Mouse (Mus musculus): ENCODE data around the gene Rcn2. TPM values are rescaled to one million over a fixed set of nuclear protein-coding genes. Genes with fewer than 3 reads are reported as not detected.
"Not testable (repeated sequence)": the region's sequence is repeated elsewhere in the genome, so short reads cannot be mapped to it uniquely, and the experiment has no call there.

The Rcn2 gene
- 102 and 123 TPM in 2 replicates for total RNA-seq (2014; rRNA removed)
- polyA plus RNA-seq (2015; fragmentation: Nextera tagmentation; extraction: Ambion mirVana) = 305 and 318 TPM in 2 replicates

DNA sequence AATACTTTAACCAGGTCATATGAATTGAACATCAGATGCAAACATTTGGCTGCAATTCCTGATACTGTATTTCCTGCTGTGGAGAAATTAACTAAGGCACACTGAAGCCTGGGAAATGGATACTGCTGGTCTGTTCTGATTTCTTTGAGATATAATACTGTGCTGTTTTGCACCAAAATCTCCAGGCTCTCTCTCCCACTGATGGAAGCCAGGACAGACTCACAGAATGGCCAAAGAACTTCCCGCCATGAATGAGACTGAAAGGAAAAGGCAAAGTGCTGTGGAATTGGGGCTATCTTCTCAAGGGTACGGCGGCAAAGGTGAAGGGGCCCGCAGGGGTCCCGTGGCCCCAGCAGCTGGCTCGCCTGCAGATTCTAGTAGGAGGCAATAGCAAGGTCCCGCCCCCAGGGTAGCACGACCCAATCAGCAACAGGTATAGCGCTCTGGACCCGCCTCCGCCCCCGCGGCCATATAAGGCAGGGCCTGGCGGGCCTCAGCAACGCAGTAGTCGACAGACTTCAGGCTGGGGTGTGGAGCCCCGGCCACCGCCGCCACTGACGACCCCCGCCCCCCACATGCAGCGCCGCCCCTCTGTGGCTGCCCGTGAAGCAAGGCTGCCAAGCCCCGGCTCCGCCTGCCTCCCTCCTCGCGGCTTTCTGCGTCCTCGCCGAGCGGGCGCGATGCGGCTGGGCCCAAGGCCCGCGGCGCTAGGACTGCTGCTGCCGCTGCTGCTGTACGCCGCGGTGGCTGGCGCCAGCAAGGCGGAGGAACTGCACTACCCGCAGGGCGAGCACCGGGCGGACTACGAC, at the start of gene Rcn2:
Gene Rcn2 (plus strand): TSS at position 474 of the 809 bp plus-strand sequence.
- ATAC-seq (peak; percentile 100), DNase-seq (ENCODE audit: low spot score) (peak; percentile 96)
- Histone ChIP-seq H3K36me3 (ENCODE audit: insufficient read depth, low read length) (peaks cover 8% of the 10 kb centered on the region; the same call in 1 of the 2 replicates), H3K4me2 (ENCODE audit: low read depth, low read length) (peak within 1 kb of the TSS; percentile 76), H3K27me3 (ENCODE audit: insufficient read depth, low read length) (no peaks in the 10 kb centered on the region), H3K27ac (peak within 1 kb of the TSS; percentile 98), H3K4me1 (ENCODE audit: insufficient read depth, low read length) (peaks cover 12% of the 10 kb centered on the region), H3K9ac (replicated peaks; ENCODE audit: low read length) (peak within 1 kb of the TSS; percentile 97), H3K4me3 (ENCODE audit: low read length) (peak within 1 kb of the TSS; percentile 75), H3K9me3 (ENCODE audit: low read length) (no peaks in the 10 kb centered on the region)
- 2% methylated on average over 49 of the region's 49 CpGs for WGBS
- 0 out of 2 replicates have a peak, but pooled peaks have one; percentile 5 for TF ChIP-seq CTCF (IDR thresholded peaks at IDR 0.05; ENCODE audit: low read depth)

- ATAC-seq; DNase-seq (ENCODE audit: low spot score); H3K27ac ChIP-seq; H3K4me1 ChIP-seq (ENCODE audit: insufficient read depth, low read length); H3K4me2 ChIP-seq (ENCODE audit: low read depth, low read length); H3K9ac ChIP-seq (replicated peaks; ENCODE audit: low read length); H3K4me3 ChIP-seq (ENCODE audit: low read length); H3K9me3 ChIP-seq (ENCODE audit: low read length); H3K27me3 ChIP-seq (ENCODE audit: insufficient read depth, low read length); H3K36me3 ChIP-seq (ENCODE audit: insufficient read depth, low read length): not testable (repeated sequence)
- no CpG with 5 or more reads among the region's 2 CpGs for whole genome bisulfite sequencing
Observed at GRCm38 (mm10) chr9:56004679-56005078, 37.0 kb upstream of the Rcn2 start.

DNA sequence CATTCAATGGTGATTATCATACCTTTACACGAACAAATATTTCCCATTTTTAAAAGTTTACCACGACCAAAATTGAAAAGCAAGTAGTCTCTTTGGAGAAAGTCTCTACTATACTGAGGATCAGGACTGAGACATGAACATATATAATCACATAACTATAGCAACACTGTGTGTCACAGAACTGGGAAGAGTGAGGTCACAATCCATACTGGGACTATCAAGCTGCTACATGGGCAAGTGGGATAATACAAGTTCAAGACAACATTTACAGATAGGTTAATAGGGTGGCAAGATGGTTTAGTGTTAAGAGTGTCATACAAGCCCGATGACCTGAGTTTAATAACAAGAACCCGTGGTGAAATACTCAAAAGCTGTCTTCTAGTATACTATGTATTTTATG, 31.2 kb upstream of the Rcn2 start, which contains the start of gene 4930563M21Rik:
Gene 4930563M21Rik (minus strand): TSS at position 101 of the 400 bp plus-strand sequence.
- H3K27me3 ChIP-seq (ENCODE audit: insufficient read depth, low read length) = no peaks in the 10 kb centered on the region
- no peaks in the 10 kb centered on the region for H3K9me3 ChIP-seq (ENCODE audit: low read length)
- H3K4me2 ChIP-seq (ENCODE audit: low read depth, low read length) = no peak within 1 kb of the TSS
- 81% methylated on average over 4 of the region's 4 CpGs for WGBS
- no peak for TF ChIP-seq CTCF (IDR thresholded peaks at IDR 0.05; ENCODE audit: low read depth)
- no peaks in the 10 kb centered on the region for H3K4me1 ChIP-seq (ENCODE audit: insufficient read depth, low read length)
- ATAC-seq = no peak
- no peaks in the 10 kb centered on the region for H3K36me3 ChIP-seq (ENCODE audit: insufficient read depth, low read length)
- H3K4me3 ChIP-seq (ENCODE audit: low read length) = no peak within 1 kb of the TSS
- H3K9ac ChIP-seq (replicated peaks; ENCODE audit: low read length) = no peak within 1 kb of the TSS
- H3K27ac ChIP-seq = no peak within 1 kb of the TSS
- no peak for DNase-seq (ENCODE audit: low spot score)

DNA sequence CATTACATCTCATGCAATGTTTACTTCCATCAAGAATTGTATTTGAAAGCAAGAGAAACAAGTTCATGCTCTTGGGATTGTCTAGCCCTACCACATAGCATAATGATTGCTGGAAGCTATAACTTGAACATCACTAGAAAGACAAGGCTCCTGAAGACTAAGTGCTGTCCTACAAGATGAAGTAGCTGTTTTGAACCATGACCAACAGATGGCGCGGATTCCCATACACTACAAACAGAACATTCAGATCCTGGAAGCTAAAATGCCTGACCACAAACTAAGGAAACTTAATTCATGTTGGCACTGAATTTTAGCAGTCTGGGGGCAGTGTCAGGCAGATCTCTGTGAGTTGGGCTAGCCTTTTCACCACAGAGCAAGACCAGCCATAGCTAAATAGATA, 16.9 kb upstream of the Rcn2 start:
- ATAC-seq (no peak), DNase-seq (ENCODE audit: low spot score) (peak; percentile 4)
- H3K27ac ChIP-seq = no peak overlapping the region
- H3K9me3 ChIP-seq (ENCODE audit: low read length) = no peaks in the 10 kb centered on the region
- no peaks in the 10 kb centered on the region for H3K36me3 ChIP-seq (ENCODE audit: insufficient read depth, low read length)
- no peaks in the 10 kb centered on the region for H3K4me1 ChIP-seq (ENCODE audit: insufficient read depth, low read length)
- TF ChIP-seq CTCF (IDR thresholded peaks at IDR 0.05; ENCODE audit: low read depth) = peak; percentile 20; the same call in 1 of the 2 replicates
- no peak overlapping the region for H3K4me3 ChIP-seq (ENCODE audit: low read length)
- H3K9ac ChIP-seq (replicated peaks; ENCODE audit: low read length) = no peak overlapping the region
- H3K4me2 ChIP-seq (ENCODE audit: low read depth, low read length) = no peak overlapping the region
- no peaks in the 10 kb centered on the region for H3K27me3 ChIP-seq (ENCODE audit: insufficient read depth, low read length)
- WGBS = 59% methylated on average over 2 of the region's 2 CpGs

DNA sequence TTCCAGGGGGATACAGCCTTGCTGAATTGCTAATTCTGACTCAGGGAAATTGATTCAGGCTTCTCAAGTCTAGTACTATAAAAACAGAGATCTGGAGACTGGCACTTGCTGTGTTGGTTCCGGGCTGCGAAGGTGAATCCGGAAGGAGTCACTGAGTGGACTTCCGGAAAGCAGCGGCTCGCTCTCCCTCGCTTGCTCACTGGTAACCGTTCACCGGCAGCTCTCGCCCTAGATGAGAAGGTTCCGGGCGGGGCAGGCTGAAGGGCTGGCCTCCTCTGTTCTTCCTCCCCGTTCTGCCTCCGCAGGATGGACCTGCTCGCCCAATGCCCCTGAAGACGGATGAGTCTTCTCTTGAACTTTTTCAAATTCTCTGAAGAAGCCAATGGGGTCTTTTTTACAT, 14.4 kb upstream of the Rcn2 start:
- H3K4me2 ChIP-seq (ENCODE audit: low read depth, low read length) = no peak overlapping the region
- H3K9me3 ChIP-seq (ENCODE audit: low read length) = no peaks in the 10 kb centered on the region
- no peak overlapping the region for H3K27ac ChIP-seq
- no peak for TF ChIP-seq CTCF (IDR thresholded peaks at IDR 0.05; ENCODE audit: low read depth)
- WGBS = 88% methylated on average over 16 of the region's 16 CpGs
- H3K4me1 ChIP-seq (ENCODE audit: insufficient read depth, low read length) = no peaks in the 10 kb centered on the region
- no peak overlapping the region for H3K4me3 ChIP-seq (ENCODE audit: low read length)
- no peaks in the 10 kb centered on the region for H3K27me3 ChIP-seq (ENCODE audit: insufficient read depth, low read length)
- H3K36me3 ChIP-seq (ENCODE audit: insufficient read depth, low read length) = no peaks in the 10 kb centered on the region
- no peak overlapping the region for H3K9ac ChIP-seq (replicated peaks; ENCODE audit: low read length)
- DNase-seq (ENCODE audit: low spot score) (no peak), ATAC-seq (no peak)

DNA sequence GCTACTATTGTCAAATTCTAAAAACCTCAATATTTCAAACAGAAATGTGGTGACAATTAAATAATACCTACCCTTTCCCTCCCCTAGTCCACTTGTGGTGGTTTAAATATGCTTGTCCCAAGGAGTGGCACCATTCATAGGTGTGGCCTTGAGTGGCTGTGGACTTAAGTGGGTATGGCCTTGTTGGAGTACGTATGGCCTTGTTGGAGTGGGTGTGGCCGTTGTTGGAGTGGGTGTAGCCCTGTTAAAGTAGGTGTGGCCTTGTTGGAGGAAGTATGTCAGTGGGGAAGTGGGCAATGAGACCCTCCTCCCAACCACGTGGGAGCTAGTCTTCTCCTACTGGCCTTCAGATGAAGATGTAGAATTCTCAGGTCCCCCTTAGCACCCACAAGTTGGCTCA, 9.4 kb upstream of the Rcn2 start:
- no peak for DNase-seq (ENCODE audit: low spot score)
- 69% methylated on average over 3 of the region's 3 CpGs for WGBS
- Histone ChIP-seq H3K4me1 (ENCODE audit: insufficient read depth, low read length) (no peaks in the 10 kb centered on the region), H3K27me3 (ENCODE audit: insufficient read depth, low read length) (no peaks in the 10 kb centered on the region), H3K9ac (replicated peaks; ENCODE audit: low read length) (no peak overlapping the region), H3K4me2 (ENCODE audit: low read depth, low read length) (no peak overlapping the region), H3K4me3 (ENCODE audit: low read length) (no peak overlapping the region), H3K27ac (no peak overlapping the region), H3K9me3 (ENCODE audit: low read length) (no peaks in the 10 kb centered on the region), H3K36me3 (ENCODE audit: insufficient read depth, low read length) (no peaks in the 10 kb centered on the region)
- TF ChIP-seq CTCF (IDR thresholded peaks at IDR 0.05; ENCODE audit: low read depth) = no peak
- ATAC-seq = no peak

GRCm38 (mm10) chr9:56042181-56042621, 556 bp downstream of the Rcn2 start:
- peaks cover 8% of the 10 kb centered on the region; the same call in 1 of the 2 replicates for H3K36me3 ChIP-seq (ENCODE audit: insufficient read depth, low read length)
- no peak for TF ChIP-seq CTCF (IDR thresholded peaks at IDR 0.05; ENCODE audit: low read depth)
- 0% methylated on average over 16 of the region's 16 CpGs for WGBS
- peak overlapping the region; percentile 97 for H3K9ac ChIP-seq (replicated peaks; ENCODE audit: low read length)
- peaks cover 12% of the 10 kb centered on the region for H3K4me1 ChIP-seq (ENCODE audit: insufficient read depth, low read length)
- no peaks in the 10 kb centered on the region for H3K9me3 ChIP-seq (ENCODE audit: low read length)
- H3K27me3 ChIP-seq (ENCODE audit: insufficient read depth, low read length) = no peaks in the 10 kb centered on the region
- peak overlapping the region; percentile 75 for H3K4me3 ChIP-seq (ENCODE audit: low read length)
- no peak for DNase-seq (ENCODE audit: low spot score)
- peak overlapping the region; percentile 76 for H3K4me2 ChIP-seq (ENCODE audit: low read depth, low read length)
- peak; percentile 77 for ATAC-seq
- peak overlapping the region; percentile 98 for H3K27ac ChIP-seq

Data from hindbrain, postnatal 0 days (tissue).